Mouse (Mus musculus) limb, embryonic 14.5 days (tissue): ENCODE data around the gene Nr4a2. TPM values are rescaled to one million over a fixed set of nuclear protein-coding genes. Genes with fewer than 3 reads are reported as not detected.

Experiments
- ATAC-seq: fragments of 200-750 bp; cut with Nextera tagmentation; 2 replicates; pipeline ENCODE4 v1.8.0; 2017; ENCODE audit warnings: low read depth, moderate number of reproducible peaks, moderate TSS enrichment; ENCODE audit not compliant: low FRiP score
- DNase-seq: peaks from one replicate; pipeline ENCODE4 v3.0.0-alpha.2; 2015; ENCODE audit warnings: low spot score
- H3K27ac ChIP-seq: fragments of 300-500 bp; sonication (generic); replicated peaks from 2 replicates; pipeline ENCODE4 v1.5.1; 2014; ENCODE audit warnings: low read depth, mild to moderate bottlenecking, low read length, moderate library complexity, mixed read lengths
- H3K27me3 ChIP-seq: fragments of 300-500 bp; sonication (generic); 2 replicates; pipeline ENCODE4 v1.6.1; 2014; ENCODE audit warnings: low read length, mixed read lengths; ENCODE audit not compliant: control insufficient read depth, insufficient read depth
- H3K36me3 ChIP-seq: fragments of 300-500 bp; sonication (generic); 2 replicates; pipeline ENCODE4 v1.6.1; 2014; ENCODE audit warnings: mild to moderate bottlenecking, low read length, moderate library complexity, mixed read lengths; ENCODE audit not compliant: control insufficient read depth, insufficient read depth
- H3K4me1 ChIP-seq: fragments of 300-500 bp; sonication (generic); 2 replicates; pipeline ENCODE4 v1.6.1; 2014; ENCODE audit warnings: antibody characterized with exemption, low read length, mixed read lengths; ENCODE audit not compliant: control insufficient read depth, insufficient read depth
- H3K4me2 ChIP-seq: fragments of 300-500 bp; sonication (generic); replicated peaks from 2 replicates; pipeline ENCODE4 v1.6.1; 2014; ENCODE audit warnings: low read depth, mild to moderate bottlenecking, low read length, moderate library complexity; ENCODE audit not compliant: severe bottlenecking
- H3K4me3 ChIP-seq: fragments of 300-500 bp; sonication (generic); replicated peaks from 2 replicates; pipeline ENCODE4 v1.5.1; 2014; ENCODE audit warnings: low read length
- H3K9ac ChIP-seq: fragments of 300-500 bp; sonication (generic); 2 replicates; pipeline ENCODE4 v1.6.1; 2014; ENCODE audit warnings: mild to moderate bottlenecking, low read depth, low read length, moderate library complexity; ENCODE audit not compliant: severe bottlenecking
- H3K9me3 ChIP-seq: fragments of 300-500 bp; sonication (generic); 2 replicates; pipeline ENCODE4 v1.6.1; 2016; ENCODE audit warnings: low read length; ENCODE audit not compliant: control insufficient read depth
- POLR2A ChIP-seq: fragments of 200-500 bp; IDR thresholded peaks from 2 replicates; pipeline ENCODE4 v1.8.0; 2012; ENCODE audit warnings: inconsistent platforms, mild to moderate bottlenecking, moderate library complexity, borderline replicate concordance; ENCODE audit not compliant: insufficient read depth, insufficient read length; ENCODE audit errors: extremely low read depth
- WGBS: fragments of 180-500 bp; shearing (Covaris S2); extraction: QIAGEN DNeasy Blood & Tissue Kit; methylation state at CpG from one replicate; pipeline ENCODE4 v1.1.7; 2014; 5-methylcytosine and 5-hydroxymethylcytosine counted together
- polyA plus RNA-seq, 2 experiments: library from polyadenylated mRNA; depleted of rRNA in 1 of 2; stranded (reverse) in 1 of 2; unstranded in 1 of 2; fragments of >200 nt; fragmentation: Nextera tagmentation in 1 of 2; extraction: Ambion mirVana in 1 of 2; gene quantifications; 2 replicates each; pipeline versions ENCODE4 v1.2.1 to v1.2.3; 2012 to 2014

Nr4a2 gene
- polyA plus RNA-seq, 2 experiments = 5.5 to 6.4 TPM

- Histone ChIP-seq H3K9ac (no peak overlapping the region), H3K4me1 (no peaks in the 10 kb centered on the region), H3K4me3 (no peak overlapping the region), H3K27me3 (peaks cover 89% of the 10 kb centered on the region), H3K9me3 (no peaks in the 10 kb centered on the region), H3K4me2 (no peak overlapping the region), H3K27ac (no peak overlapping the region), H3K36me3 (no peaks in the 10 kb centered on the region)
- WGBS = 30% methylated on average over 7 of the region's 7 CpGs
- no peak for DNase-seq
- TF ChIP-seq POLR2A = no peak
- ATAC-seq = no peak
Measured at GRCm38 (mm10) chr2:57108349-57108930, 15.4 kb downstream of the Nr4a2 start.

GRCm38 (mm10) chr2:57105401-57105800 is 18.4 kb downstream of the Nr4a2 start:
- H3K36me3 ChIP-seq = no peaks in the 10 kb centered on the region
- H3K9me3 ChIP-seq = no peaks in the 10 kb centered on the region
- DNase-seq (no peak), ATAC-seq (no peak)
- no peak overlapping the region for H3K4me3 ChIP-seq
- no peak overlapping the region for H3K27ac ChIP-seq
- H3K9ac ChIP-seq = no peak overlapping the region
- H3K4me2 ChIP-seq = no peak overlapping the region
- peaks cover 92% of the 10 kb centered on the region for H3K27me3 ChIP-seq
- TF ChIP-seq POLR2A = no peak
- 10% methylated on average over 7 of the region's 7 CpGs for WGBS
- H3K4me1 ChIP-seq = peaks cover 14% of the 10 kb centered on the region

GRCm38 (mm10) chr2:57104731-57105130 is 19.1 kb downstream of the Nr4a2 start:
- no peaks in the 10 kb centered on the region for H3K36me3 ChIP-seq
- DNase-seq = no peak
- no peak overlapping the region for H3K4me3 ChIP-seq
- no peak overlapping the region for H3K27ac ChIP-seq
- H3K9ac ChIP-seq = no peak overlapping the region
- H3K27me3 ChIP-seq = peaks cover 92% of the 10 kb centered on the region
- no peaks in the 10 kb centered on the region for H3K9me3 ChIP-seq
- TF ChIP-seq POLR2A = no peak
- no peak overlapping the region for H3K4me2 ChIP-seq
- ATAC-seq = no peak
- H3K4me1 ChIP-seq = peaks cover 14% of the 10 kb centered on the region
- WGBS = 14% methylated on average over 8 of the region's 8 CpGs

- no peak overlapping the region for H3K9ac ChIP-seq
- no peak overlapping the region for H3K27ac ChIP-seq
- H3K4me3 ChIP-seq = peak overlapping the region; percentile 42; the same call in 1 of the 2 replicates
- peaks cover 14% of the 10 kb centered on the region for H3K4me1 ChIP-seq
- TF ChIP-seq POLR2A = no peak
- DNase-seq = no peak
- no peak for ATAC-seq
- no peaks in the 10 kb centered on the region for H3K9me3 ChIP-seq
- 3% methylated on average over 26 of the region's 26 CpGs for WGBS
- H3K4me2 ChIP-seq = peak overlapping the region; percentile 75; the same call in 1 of the 2 replicates
- peaks cover 85% of the 10 kb centered on the region for H3K27me3 ChIP-seq
- H3K36me3 ChIP-seq = no peaks in the 10 kb centered on the region
Measured at GRCm38 (mm10) chr2:57103845-57104660, 19.8 kb downstream of the Nr4a2 start.

- Histone ChIP-seq H3K4me2 (peak overlapping the region; percentile 75), H3K36me3 (no peaks in the 10 kb centered on the region), H3K4me3 (peak overlapping the region; percentile 42), H3K9me3 (no peaks in the 10 kb centered on the region), H3K27me3 (peaks cover 76% of the 10 kb centered on the region), H3K27ac (no peak overlapping the region), H3K9ac (no peak overlapping the region), H3K4me1 (peaks cover 14% of the 10 kb centered on the region)
- no peak for ATAC-seq
- TF ChIP-seq POLR2A = no peak
- DNase-seq = peak; percentile 2
- WGBS = under 1% methylated on average over 36 of the region's 37 CpGs
Measured at GRCm38 (mm10) chr2:57102856-57103844, 20.7 kb downstream of the Nr4a2 start.
